Mouse (Mus musculus): Measurements from ENCODE around the gene Isg20l2. TPM values are rescaled to one million over a fixed set of nuclear protein-coding genes. Genes with fewer than 3 reads are reported as not detected.
A peak's percentile ranks its signal among the peaks of the same experiment; 100 is the strongest.
"Not testable (repeated sequence)": the region's sequence is repeated elsewhere in the genome, so short reads cannot be mapped to it uniquely, and the experiment has no call there.

Isg20l2 gene
- polyA plus RNA-seq, 1 experiment from 2014 or later, result 25.0 TPM

DNA sequence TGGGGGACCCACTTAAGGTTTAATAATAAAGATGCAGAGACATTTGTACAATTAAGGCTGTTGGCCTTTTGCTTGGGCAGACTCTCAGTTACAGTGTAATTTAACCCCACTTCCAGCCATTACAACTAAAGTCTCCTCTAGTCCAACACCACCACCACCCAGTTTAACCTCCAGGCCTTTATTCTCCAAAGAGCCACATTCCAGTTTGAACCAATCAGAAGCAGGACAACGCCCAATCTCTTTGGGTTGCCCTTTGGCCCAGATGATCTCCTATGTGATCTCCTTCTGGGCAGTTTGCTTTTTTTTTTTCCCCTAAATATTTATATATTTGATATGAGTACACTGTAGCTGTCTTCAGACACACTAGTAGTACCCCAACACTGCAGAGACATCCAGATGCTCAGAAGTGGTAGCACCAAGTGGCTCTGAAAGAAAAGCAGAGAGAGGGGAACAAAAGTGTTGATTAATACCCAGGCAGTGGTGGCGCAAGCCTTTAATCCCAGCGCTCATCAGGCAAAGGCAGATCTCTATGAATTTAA, 36.7 kb upstream of the Isg20l2 start:
- 72% methylated on average over 3 of the region's 3 CpGs for WGBS (ENCODE audit: insufficient replicate concordance)
- H3K36me3 ChIP-seq (ENCODE audit: control insufficient read depth, insufficient read depth, low read length), result no peaks in the 10 kb centered on the region
- H3K9ac ChIP-seq (ENCODE audit: low read depth, low read length), result no peak overlapping the region
- H3K27me3 ChIP-seq (ENCODE audit: control insufficient read depth, insufficient read depth, low read length), result no peaks in the 10 kb centered on the region
- H3K27ac ChIP-seq (ENCODE audit: low read depth, low read length), result no peak overlapping the region
- H3K4me2 ChIP-seq, result no peak overlapping the region
- no peaks in the 10 kb centered on the region for H3K4me1 ChIP-seq (ENCODE audit: control insufficient read depth, insufficient read depth, low read length)
- no peaks in the 10 kb centered on the region for H3K9me3 ChIP-seq (replicated peaks; ENCODE audit: control insufficient read depth, low read length)
- H3K4me3 ChIP-seq (ENCODE audit: low read depth, low read length), result no peak overlapping the region
- ATAC-seq (replicated peaks; ENCODE audit: insufficient number of reproducible peaks, low FRiP score, low TSS enrichment), result no peak

DNA sequence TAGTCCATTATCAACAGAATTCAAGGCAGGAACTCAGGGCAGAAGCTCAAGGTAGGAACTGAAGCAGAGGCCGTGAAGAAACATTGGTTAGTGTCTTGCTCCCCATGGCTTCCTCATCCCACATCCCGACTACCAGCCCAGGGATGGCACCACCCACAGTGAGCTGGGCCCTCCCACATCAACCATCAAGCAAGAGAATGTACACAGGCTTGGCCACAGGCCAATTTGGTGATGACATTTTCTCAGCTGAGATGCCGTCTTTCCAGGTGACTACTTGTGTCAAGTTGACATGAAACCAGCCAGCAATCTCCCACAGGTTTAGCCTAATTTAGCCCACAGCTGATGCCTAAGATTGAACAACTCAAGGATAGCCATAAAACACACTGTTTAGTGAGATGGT, 30.8 kb upstream of the Isg20l2 start:
- no peak overlapping the region for H3K4me2 ChIP-seq
- no peaks in the 10 kb centered on the region for H3K36me3 ChIP-seq (ENCODE audit: control insufficient read depth, insufficient read depth, low read length)
- 72% methylated on average over 3 of the region's 3 CpGs for WGBS (ENCODE audit: insufficient replicate concordance)
- no peak overlapping the region for H3K4me3 ChIP-seq (ENCODE audit: low read depth, low read length)
- ATAC-seq (replicated peaks; ENCODE audit: insufficient number of reproducible peaks, low FRiP score, low TSS enrichment), result no peak
- H3K9me3 ChIP-seq (replicated peaks; ENCODE audit: control insufficient read depth, low read length), result no peaks in the 10 kb centered on the region
- no peaks in the 10 kb centered on the region for H3K27me3 ChIP-seq (ENCODE audit: control insufficient read depth, insufficient read depth, low read length)
- H3K27ac ChIP-seq (ENCODE audit: low read depth, low read length), result no peak overlapping the region
- H3K4me1 ChIP-seq (ENCODE audit: control insufficient read depth, insufficient read depth, low read length), result peaks cover 7% of the 10 kb centered on the region; the same call in 1 of the 2 replicates
- H3K9ac ChIP-seq (ENCODE audit: low read depth, low read length), result no peak overlapping the region

DNA sequence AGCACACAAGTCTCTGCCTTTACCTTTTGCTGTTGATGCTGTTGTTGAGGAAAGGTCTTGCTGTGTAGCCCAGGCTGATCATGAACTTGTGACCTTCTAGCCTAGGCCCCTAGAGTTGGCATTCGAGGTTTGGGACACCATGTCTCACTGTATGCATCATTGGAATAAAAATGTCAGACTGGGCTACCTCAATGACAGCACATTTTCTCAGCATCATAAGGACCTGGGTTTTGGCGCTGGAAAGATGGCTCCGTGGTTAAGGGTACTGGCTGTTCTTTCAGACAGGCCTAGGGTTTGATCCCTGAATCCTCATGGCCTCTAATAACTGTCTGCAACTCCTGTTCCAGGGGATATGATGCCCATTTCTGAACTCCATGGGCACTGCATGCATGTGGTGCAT, 30.3 kb upstream of the Isg20l2 start:
- Histone ChIP-seq H3K36me3 (ENCODE audit: control insufficient read depth, insufficient read depth, low read length) (no peaks in the 10 kb centered on the region), H3K9me3 (replicated peaks; ENCODE audit: control insufficient read depth, low read length) (no peaks in the 10 kb centered on the region), H3K27ac (ENCODE audit: low read depth, low read length) (no peak overlapping the region), H3K9ac (ENCODE audit: low read depth, low read length) (no peak overlapping the region), H3K27me3 (ENCODE audit: control insufficient read depth, insufficient read depth, low read length) (no peaks in the 10 kb centered on the region), H3K4me1 (ENCODE audit: control insufficient read depth, insufficient read depth, low read length) (peaks cover 7% of the 10 kb centered on the region; the same call in 1 of the 2 replicates), H3K4me3 (ENCODE audit: low read depth, low read length) (no peak overlapping the region), H3K4me2 (no peak overlapping the region)
- 87% methylated on average over 3 of the region's 3 CpGs for WGBS (ENCODE audit: insufficient replicate concordance)
- ATAC-seq (replicated peaks; ENCODE audit: insufficient number of reproducible peaks, low FRiP score, low TSS enrichment), result no peak

DNA sequence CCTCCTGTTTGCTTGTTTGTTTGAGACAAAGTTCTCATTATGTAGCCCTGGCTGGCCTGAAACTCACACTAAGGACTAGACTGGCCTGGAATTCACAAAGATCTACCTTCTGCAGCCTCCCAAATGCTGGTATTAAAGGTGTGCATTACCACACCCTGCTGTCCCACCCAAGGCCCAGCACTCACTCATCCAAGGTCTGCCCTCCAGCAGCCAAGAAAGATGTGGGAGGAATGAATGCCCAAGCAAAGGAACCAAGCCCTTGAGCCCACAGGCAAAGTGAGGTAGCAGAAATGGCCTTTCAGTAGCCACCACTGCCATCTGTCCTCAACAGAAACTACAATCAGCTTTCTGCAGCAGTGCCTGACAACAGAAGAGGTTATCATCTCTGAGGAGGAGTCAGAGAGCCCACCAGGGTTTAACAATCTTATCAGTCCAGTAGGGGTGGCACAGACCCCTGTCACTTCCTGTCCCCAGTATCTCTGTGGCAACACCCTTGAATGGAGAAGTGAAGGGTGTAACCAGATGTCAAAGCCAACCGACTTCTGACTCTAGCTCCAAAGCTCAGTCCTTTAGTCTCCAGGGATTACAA, 29.0 kb upstream of the Isg20l2 start:
- Histone ChIP-seq H3K4me3 (ENCODE audit: low read depth, low read length) (peak overlapping the region; percentile 16), H3K36me3 (ENCODE audit: control insufficient read depth, insufficient read depth, low read length) (no peaks in the 10 kb centered on the region), H3K9ac (ENCODE audit: low read depth, low read length) (peak overlapping the region; percentile 64), H3K4me2 (peak overlapping the region; percentile 52), H3K9me3 (replicated peaks; ENCODE audit: control insufficient read depth, low read length) (no peaks in the 10 kb centered on the region), H3K27me3 (ENCODE audit: control insufficient read depth, insufficient read depth, low read length) (no peaks in the 10 kb centered on the region), H3K4me1 (ENCODE audit: control insufficient read depth, insufficient read depth, low read length) (peaks cover 7% of the 10 kb centered on the region; the same call in 1 of the 2 replicates), H3K27ac (ENCODE audit: low read depth, low read length) (peak overlapping the region; percentile 94)
- peak; percentile 79 for ATAC-seq (replicated peaks; ENCODE audit: insufficient number of reproducible peaks, low FRiP score, low TSS enrichment)
- 3% methylated on average over 1 of the region's 1 CpGs for WGBS (ENCODE audit: insufficient replicate concordance)

DNA sequence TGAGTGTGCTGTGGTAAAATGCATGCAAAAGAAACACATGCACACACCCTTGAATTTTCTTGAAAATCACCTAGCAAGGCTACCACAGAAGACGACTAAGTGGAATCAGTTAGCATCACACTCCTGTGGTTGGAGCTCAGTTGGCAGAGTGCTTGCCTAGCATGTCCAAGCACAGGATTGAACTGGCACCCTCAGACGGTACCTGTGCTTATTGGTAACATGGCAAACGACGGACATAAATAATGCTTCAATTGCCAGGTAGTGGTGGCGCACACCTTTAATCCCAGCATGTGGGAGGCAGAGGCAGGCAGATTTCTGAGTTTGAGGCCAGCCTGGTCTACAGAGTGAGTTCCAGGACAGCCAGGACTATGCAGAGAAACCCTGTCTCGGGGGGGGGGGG, 28.2 kb upstream of the Isg20l2 start:
- ATAC-seq (replicated peaks; ENCODE audit: insufficient number of reproducible peaks, low FRiP score, low TSS enrichment); H3K9me3 ChIP-seq (replicated peaks; ENCODE audit: control insufficient read depth, low read length); H3K4me3 ChIP-seq (ENCODE audit: low read depth, low read length); H3K4me2 ChIP-seq; H3K4me1 ChIP-seq (ENCODE audit: control insufficient read depth, insufficient read depth, low read length); H3K27me3 ChIP-seq (ENCODE audit: control insufficient read depth, insufficient read depth, low read length); H3K36me3 ChIP-seq (ENCODE audit: control insufficient read depth, insufficient read depth, low read length); H3K9ac ChIP-seq (ENCODE audit: low read depth, low read length): not testable (repeated sequence)
- H3K27ac ChIP-seq (ENCODE audit: low read depth, low read length), result peak overlapping the region; percentile 94
- WGBS (ENCODE audit: insufficient replicate concordance), result 80% methylated on average over 5 of the region's 6 CpGs

DNA sequence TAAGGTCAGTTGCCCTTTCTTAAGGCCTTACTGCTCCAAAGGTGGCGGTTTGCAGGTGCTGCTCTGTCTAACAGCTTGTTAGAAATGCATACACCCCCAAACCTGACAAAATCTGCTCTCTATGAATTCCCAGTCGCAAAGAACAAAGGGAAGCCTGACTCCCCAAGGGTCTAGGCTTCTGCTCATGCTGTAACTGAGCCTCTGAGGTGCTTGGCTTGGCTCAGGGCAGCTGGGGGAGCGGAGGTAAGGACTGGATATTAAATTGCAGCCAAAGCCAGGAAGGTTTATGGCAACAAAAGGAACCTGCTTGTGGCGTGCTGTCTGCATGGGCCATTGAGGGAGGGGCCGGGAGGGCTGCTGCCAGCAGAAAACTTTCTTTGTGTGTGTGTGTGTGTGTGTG, 26.3 kb upstream of the Isg20l2 start:
- H3K9me3 ChIP-seq (replicated peaks; ENCODE audit: control insufficient read depth, low read length), result no peaks in the 10 kb centered on the region
- no peaks in the 10 kb centered on the region for H3K27me3 ChIP-seq (ENCODE audit: control insufficient read depth, insufficient read depth, low read length)
- H3K27ac ChIP-seq (ENCODE audit: low read depth, low read length), result no peak overlapping the region
- no peak overlapping the region for H3K4me2 ChIP-seq
- H3K36me3 ChIP-seq (ENCODE audit: control insufficient read depth, insufficient read depth, low read length), result no peaks in the 10 kb centered on the region
- H3K4me3 ChIP-seq (ENCODE audit: low read depth, low read length), result no peak overlapping the region
- WGBS (ENCODE audit: insufficient replicate concordance), result 62% methylated on average over 5 of the region's 5 CpGs
- ATAC-seq (replicated peaks; ENCODE audit: insufficient number of reproducible peaks, low FRiP score, low TSS enrichment), result no peak
- peaks cover 19% of the 10 kb centered on the region for H3K4me1 ChIP-seq (ENCODE audit: control insufficient read depth, insufficient read depth, low read length)
- no peak overlapping the region for H3K9ac ChIP-seq (ENCODE audit: low read depth, low read length)

DNA sequence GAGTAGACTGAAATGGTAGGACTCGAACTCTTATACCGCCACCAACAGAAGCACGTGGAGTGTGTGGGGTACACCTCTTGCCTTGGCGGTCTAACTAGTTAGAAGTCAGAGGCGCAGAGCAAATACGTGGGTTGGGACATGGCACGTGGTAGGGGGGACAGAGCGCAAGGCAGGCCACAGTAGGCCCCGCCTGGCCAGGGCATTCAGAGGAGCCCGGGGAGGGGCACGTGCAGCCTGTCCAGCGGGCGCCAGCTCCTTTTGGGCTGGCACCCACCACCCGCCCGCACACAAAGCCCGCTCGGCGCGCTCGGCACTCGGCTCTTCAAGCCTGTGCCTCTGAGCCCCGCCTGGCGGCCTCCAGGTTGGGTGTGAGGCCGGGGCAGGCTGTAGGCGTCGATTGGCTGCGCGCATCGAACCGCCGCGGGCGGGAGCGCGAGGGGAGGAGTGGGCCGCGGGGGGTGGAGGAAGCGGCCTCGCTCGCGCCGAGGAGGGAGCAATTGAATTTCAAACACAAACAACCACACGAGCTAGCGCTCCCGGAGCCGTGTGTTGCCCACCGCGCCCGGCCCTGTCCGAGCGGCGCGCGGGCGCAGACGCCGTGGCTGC, 24.1 kb upstream of the Isg20l2 start, which contains the start of gene Hdgf:
TSS of gene Hdgf (plus strand) at position 442 of the 606 bp plus-strand sequence.
- WGBS (ENCODE audit: insufficient replicate concordance), result 1% methylated on average over 51 of the region's 57 CpGs
- Histone ChIP-seq H3K36me3 (ENCODE audit: control insufficient read depth, insufficient read depth, low read length) (no peaks in the 10 kb centered on the region), H3K4me1 (ENCODE audit: control insufficient read depth, insufficient read depth, low read length) (peaks cover 38% of the 10 kb centered on the region), H3K4me3 (ENCODE audit: low read depth, low read length) (peak within 1 kb of the TSS; percentile 98), H3K27ac (ENCODE audit: low read depth, low read length) (peak within 1 kb of the TSS; percentile 97), H3K9ac (ENCODE audit: low read depth, low read length) (peak within 1 kb of the TSS; percentile 99), H3K9me3 (replicated peaks; ENCODE audit: control insufficient read depth, low read length) (no peaks in the 10 kb centered on the region), H3K4me2 (peak within 1 kb of the TSS; percentile 94), H3K27me3 (ENCODE audit: control insufficient read depth, insufficient read depth, low read length) (no peaks in the 10 kb centered on the region)
- peak; percentile 87 for ATAC-seq (replicated peaks; ENCODE audit: insufficient number of reproducible peaks, low FRiP score, low TSS enrichment)

DNA sequence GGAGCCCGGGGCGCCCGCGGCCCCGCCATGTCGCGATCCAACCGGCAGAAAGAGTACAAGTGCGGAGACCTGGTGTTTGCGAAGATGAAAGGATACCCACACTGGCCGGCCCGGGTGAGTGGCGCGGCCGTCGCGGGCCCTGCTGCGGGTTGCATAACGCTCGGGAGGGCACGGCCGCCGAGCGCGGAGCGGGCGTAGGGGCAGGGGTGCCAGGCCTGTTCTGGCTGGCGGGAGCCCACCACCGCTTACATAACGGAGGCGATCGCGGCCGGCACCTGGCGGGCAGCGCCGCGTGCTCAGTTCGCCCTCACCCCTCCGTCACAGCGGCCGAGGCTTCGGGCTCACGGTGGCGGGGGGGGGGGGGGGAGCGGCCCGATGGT, 23.5 kb upstream of the Isg20l2 start:
- peak overlapping the region; percentile 97 for H3K27ac ChIP-seq (ENCODE audit: low read depth, low read length)
- peak; percentile 20 for ATAC-seq (replicated peaks; ENCODE audit: insufficient number of reproducible peaks, low FRiP score, low TSS enrichment)
- no peaks in the 10 kb centered on the region for H3K27me3 ChIP-seq (ENCODE audit: control insufficient read depth, insufficient read depth, low read length)
- 0% methylated on average over 37 of the region's 47 CpGs for WGBS (ENCODE audit: insufficient replicate concordance)
- H3K4me3 ChIP-seq (ENCODE audit: low read depth, low read length), result peak overlapping the region; percentile 98
- H3K4me2 ChIP-seq, result peak overlapping the region; percentile 94
- H3K9me3 ChIP-seq (replicated peaks; ENCODE audit: control insufficient read depth, low read length), result no peaks in the 10 kb centered on the region
- no peaks in the 10 kb centered on the region for H3K36me3 ChIP-seq (ENCODE audit: control insufficient read depth, insufficient read depth, low read length)
- H3K9ac ChIP-seq (ENCODE audit: low read depth, low read length), result peak overlapping the region; percentile 99
- peaks cover 33% of the 10 kb centered on the region for H3K4me1 ChIP-seq (ENCODE audit: control insufficient read depth, insufficient read depth, low read length)

Measured in heart, embryonic 11.5 days (tissue).